Mouse (Mus musculus): Measurements from ENCODE around the gene Plb1. TPM values are rescaled to one million over a fixed set of nuclear protein-coding genes. Genes with fewer than 3 reads are reported as not detected.

The Plb1 gene
- total RNA-seq, 2 experiments from 2014 or later, result 0.29 to 0.33 TPM

DNA sequence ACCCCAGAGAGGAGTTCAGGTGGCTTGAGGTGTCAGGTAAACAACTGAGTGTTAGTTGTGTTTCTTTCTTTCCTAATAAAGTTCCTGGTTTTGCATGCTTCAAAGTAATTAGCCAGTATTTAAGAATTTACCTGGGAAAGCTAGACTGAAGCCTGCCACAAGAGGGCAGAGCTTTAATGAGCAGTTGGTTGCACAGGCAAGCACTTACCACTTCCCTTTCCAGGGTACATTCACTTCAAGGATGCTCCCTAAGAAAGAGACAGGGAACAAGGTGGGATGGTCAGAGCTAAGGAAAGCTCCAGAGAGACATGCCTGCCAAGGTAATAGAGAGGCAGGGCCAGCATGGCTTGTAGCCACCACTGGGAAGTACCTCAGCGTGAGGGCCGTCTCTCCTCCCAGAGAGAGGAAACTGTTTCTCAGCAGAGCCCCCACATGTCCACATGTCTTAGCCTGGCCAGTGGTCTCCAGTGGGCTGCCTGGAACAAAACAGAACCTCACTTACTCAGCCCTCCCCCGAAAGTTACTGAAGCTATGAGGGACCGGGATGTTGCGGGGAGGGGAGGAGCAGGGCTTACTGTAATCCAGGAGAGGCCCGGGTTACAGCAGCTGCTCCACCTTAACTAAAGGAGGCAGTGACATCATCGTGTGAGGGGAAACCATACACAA, 89.8 kb downstream of the Plb1 start:
- peak; percentile 37 for DNase-seq (ENCODE audit: low spot score in 2 of 2)

DNA sequence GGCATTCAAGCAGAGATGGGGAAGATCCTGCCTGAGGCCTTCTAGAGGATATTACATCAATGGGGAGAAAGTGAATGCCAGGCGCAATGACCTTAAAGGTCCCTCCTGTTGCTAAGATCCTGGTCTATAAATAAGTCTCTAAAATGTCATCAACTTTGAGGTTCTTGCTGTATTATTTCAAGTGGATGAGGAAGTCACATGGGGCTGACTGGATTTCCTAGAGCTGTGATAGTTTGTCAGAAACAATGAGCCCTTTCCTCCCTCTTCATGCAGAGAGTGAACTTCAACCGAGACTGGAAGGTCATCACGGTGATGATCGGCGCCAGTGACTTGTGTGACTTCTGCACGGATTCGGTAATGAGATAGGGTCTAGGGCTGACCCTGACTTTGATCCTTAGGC, 95.6 kb downstream of the Plb1 start:
- no peak for DNase-seq (ENCODE audit: low spot score in 2 of 2)

DNA sequence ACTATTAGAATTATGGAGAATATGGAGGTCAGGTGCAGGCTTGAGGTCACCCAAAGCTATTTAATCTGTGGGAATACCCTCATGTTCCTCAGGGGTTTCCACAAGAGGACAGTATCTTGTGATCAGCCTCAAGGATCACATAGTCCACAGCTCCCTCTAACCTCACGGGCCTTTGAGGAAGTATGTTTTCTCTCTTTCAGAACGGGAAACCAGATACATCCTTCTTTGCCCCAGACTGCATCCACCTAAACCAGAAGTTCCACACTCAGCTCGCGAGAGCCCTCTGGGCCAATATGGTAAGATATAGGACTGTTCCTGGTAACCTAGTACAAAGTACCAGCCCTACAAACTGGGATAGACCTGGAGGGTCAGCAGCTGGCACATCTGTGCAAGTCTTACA, 100.1 kb downstream of the Plb1 start:
- DNase-seq (ENCODE audit: low spot score in 2 of 2), result no peak

DNA sequence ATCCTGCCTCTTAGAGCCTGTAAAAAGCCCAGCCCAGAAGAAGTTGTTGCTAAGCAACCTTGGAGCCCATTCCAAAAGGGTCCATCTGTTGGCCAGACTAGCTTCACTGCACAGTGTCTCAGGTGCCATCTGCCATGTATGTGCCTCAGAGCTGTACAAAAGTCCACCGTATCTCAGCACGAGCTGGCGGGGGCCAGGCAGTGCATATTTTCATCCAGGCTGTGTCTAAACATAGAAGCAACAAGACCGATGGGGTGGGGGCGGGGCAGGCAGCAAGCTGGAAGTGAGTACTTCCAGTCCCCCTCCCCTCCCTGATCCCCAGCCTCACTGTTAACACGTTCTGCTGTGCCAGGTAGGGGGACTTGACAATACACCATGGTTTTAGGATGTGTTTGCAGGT, 102.7 kb downstream of the Plb1 start:
- DNase-seq (ENCODE audit: low spot score in 2 of 2), result no peak

DNA sequence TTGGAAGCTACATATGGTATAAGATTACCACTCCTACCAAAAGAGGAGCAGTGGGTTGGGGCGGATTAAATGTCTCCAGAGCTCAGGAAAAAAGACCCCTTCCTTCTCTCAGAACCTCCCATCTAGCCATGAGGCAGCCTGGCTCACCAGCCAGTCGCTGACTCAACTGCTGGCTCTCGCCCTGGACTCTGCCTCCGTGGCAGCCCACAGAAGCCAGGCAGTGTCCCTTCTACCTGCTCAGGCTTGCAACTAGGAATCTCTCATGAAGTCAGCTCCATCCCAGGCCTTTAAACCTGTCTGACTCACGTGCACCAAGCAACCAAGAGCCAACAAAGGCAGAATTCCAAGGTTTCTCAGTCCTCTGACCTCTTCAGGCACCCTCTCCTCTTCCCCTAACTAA, 103.6 kb downstream of the Plb1 start:
- no peak for DNase-seq (ENCODE audit: low spot score in 2 of 2)

DNA sequence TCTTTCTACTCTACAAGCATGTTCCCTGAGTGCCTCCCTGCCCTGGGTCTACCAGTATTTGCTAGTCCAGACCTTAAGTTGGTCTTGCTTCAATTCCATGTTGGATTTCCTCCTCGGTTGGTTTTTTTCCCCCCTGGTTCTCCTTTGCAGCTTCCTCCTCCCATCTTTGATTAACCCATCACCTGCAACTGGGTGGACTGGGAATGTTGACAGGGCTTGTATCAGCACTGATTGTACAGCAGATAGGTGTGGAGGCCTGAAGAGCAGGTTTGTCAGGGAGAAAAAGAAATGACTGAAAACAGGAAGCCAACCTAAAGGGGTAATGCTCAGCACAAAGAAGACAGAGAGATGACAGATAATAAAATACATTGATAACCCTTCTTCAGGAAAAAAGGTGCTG, 104.8 kb downstream of the Plb1 start:
- DNase-seq (ENCODE audit: low spot score in 2 of 2), result no peak

DNA sequence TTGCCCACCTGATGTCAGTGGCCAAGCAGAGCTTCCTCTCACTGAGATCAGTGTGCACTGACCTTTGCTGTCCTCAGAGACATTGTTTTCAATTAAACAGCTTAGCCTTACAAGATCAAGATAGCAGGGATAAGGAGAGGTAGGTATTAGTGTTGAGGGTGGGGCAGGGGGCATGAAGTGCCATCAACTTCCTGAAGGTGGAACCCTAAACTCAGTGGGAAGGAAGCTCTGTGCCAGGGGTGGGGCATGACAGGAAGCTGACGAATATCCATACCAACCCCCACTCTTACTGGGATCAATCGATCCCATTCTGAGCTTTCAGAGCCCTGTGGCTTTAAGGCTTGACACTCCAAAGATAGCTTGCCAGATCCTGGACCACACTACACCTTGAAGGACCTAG, 105.8 kb downstream of the Plb1 start:
- no peak for DNase-seq (ENCODE audit: low spot score in 2 of 2)

DNA sequence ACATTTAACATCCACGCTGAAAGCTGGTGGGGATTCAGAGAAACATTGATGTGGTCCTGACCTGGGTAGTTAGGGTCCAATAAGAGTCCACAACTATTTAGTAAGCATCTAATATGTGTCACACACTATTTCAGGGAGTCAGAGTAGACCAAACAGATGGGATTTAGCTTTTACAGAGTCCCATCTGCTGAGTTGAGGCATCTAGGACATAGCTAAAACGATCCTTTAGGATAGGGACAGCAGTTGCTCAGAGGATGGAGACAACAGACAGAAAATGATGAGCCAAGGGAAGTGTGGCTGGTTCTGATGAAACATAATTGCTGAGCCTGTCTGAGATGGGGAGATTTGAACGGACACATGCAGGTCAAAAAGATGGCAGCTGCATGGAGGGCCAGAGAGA, 106.3 kb downstream of the Plb1 start:
- DNase-seq (ENCODE audit: low spot score in 2 of 2), result no peak

DNA sequence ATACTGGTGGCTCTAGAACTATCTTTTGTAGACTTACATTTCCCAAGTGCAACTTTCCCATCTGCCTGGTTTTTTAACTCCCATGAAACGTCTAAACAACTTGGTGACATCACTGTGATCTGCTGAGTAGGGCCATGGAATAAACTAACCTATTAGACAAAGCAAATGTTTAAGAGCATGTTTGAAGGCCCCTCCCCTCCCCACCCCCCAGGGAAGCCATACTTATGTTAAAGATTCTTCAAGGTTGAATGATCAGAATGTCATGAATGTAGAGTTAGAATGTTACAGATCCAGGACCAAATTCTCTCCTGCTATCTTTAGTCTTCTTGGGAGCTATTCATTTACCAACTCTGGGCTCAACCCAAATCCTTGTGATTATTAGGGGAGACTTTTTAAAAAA, 107.7 kb downstream of the Plb1 start:
- no peak for DNase-seq (ENCODE audit: low spot score in 2 of 2)

DNA sequence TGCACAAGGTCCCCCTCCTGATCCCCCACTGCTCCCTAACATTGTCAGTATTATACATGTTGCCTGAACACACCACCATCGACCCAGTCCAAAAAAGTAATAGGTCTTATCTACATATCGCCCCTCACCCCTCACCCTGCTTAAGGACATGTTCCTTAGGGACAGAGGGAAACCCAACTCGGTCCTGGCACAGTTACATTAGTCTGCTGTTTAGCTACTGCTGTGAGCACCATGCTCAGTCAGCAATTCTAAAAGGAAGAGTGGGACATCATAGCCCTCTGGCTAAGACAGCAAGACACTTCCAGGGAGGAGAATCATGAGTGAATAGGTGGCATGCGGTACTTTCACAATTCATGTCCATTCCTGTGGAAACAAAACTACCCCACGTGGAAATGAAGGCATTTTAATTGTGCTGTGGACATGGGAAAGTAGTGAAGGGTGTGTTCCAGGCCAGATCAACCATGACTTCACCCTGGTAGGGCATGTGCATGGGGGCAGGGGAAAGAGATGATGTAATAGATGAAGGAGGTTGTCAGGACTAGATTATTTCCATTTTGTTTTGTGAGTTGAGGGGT, 110.3 kb downstream of the Plb1 start:
- no peak for DNase-seq (ENCODE audit: low spot score in 2 of 2)

DNA sequence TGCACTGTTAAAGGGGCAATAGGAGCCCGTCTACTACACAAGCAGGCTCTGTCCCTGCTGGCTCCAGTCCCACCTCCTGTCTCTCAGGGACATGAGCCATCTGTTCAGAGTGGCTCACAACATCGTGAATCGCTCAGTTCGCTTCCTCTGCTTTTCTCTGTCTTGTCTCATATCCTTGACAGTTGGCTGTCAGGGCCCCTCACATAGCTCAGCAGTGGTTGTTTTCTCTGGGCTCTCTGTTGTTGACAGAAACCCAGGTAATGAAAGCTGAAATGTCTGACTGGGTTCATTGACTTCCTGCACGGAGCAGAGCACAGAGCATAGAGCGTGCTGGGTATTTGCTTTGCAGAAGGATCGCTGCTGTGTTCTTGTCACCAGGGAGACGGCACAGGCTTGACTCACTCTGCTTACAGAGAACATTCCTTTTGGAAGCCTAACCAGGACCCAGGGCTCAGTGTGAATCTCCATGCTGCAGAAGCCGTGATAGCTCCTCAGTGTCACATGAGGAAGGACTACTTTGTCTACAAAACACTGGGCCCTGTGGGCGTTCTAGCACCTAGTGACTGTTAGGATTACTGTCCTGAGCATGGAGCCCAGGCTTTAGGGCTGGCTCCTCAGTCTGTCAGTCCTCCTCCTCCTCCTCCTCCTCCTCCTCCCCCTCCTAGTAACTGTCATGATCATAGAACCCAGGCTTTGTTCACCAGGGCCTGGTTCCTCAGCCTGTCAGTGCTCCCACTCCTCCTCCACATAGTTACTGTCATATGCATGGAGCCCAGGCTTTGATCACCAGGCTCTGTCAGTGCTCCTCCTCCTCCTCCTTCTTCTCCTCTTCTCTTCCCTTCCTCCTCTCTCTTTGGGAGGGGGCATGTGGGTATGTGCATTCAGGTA, 113.8 kb downstream of the Plb1 start:
- DNase-seq (ENCODE audit: low spot score in 2 of 2), result peak; percentile 37 to 46

DNA sequence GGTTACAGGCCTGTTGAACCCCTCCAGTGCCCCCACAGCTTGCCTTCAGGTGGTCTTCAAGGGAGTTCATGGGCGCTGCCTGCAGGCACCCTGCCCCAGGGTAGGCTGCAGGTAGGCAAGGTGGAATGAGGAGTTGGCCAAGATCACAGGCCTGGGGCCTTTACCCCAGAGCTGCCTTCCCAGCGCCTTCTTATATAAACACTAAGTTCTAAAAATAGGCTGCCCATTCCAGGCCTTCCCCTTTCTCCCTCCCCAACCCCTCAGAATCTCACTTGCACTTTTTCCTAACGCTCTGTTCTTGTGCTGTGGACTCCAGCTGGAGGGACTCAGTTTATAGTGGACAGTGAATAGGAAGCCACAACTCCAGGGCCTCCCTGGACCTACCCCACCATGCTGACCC, 117.2 kb downstream of the Plb1 start:
- no peak for DNase-seq (ENCODE audit: low spot score in 2 of 2)

DNA sequence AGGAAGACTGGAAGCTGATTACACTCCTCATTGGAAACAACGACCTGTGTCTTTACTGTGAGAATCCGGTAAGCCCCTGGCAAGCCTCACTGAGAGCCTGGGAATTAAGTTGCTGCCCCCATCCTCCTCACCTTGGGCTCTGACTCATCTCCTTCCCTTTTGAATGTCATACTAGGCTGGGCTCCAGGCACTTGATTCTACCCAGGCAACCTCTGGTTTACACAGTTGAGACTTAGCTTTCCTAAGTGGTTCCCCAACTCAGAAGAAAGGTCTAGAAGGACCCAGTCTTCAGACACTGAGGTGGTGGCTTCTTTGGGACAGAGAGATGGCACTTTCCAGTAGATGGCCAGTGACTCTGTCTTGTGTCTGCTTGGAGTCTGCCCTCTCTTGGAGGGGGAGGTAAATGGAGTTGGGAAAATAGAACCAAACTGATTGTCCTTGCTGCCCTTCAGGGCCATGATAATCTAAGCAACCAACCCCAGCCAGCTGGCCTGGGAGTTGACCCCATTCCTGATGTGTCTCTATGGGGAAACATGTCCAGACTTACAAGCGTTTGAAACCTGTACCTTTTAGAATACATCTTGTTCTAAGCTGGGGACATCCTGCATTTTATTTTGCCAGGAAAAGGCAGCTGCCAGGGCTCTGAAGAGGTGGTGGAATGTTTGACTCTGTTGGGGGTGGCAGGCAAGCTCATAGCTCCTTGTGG, 118.2 kb downstream of the Plb1 start:
- no peak for DNase-seq (ENCODE audit: low spot score in 2 of 2)

DNA sequence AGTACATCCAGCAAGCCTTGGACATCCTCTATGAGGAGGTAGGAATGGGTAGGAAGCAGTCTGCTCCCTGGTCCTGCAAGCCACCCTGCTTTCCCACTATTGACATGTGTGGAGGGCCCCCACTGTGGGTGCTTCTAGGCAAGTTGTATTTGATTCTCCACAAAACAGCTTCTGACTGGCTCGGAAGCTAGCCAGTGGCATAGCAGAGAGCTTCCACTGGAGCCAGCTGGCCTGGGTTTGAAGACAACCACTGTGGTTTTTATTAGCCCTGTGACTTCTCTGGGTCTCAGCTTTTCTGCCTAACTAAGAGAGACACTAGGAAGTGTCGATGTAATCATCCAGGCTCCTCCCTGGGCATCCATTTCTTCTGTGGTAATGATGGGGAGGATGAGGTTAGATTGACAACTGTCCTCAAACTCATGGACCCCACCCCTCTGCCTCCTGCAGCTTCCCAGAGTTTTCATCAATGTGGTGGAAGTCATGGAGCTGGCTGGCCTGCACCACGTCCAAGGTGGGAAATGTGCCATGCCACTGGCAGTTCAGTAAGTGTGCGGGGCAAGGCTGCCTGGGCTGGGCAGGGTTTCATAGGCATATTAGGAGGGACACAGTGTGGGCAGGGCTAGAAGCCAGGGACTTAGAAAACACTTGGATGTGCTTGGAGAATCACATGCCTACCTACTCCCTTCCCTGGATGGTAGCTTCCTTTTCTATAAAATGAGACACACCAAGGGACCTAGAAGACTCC, 119.4 kb downstream of the Plb1 start:
- no peak for DNase-seq (ENCODE audit: low spot score in 2 of 2)

DNA sequence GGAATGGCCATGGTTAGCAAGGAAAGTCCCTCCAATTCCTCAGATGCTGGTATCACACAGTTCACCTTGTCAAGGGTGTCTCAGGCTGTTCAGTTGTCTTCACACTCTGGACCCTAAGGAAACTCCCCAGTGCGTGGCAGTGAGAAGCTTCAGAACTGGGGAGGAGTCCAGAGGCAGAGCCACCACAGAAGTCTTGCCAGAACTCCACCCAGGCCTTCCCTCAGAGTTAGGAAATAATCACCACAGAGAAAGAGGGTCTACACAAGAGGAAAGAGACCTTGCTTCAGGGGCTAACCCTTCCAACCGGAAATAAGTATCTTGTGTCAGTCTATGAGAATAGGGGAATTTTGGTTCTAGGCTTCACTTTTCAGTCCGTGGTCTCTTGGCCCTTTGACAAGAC, 120.3 kb downstream of the Plb1 start:
- no peak for DNase-seq (ENCODE audit: low spot score in 2 of 2)

DNA sequence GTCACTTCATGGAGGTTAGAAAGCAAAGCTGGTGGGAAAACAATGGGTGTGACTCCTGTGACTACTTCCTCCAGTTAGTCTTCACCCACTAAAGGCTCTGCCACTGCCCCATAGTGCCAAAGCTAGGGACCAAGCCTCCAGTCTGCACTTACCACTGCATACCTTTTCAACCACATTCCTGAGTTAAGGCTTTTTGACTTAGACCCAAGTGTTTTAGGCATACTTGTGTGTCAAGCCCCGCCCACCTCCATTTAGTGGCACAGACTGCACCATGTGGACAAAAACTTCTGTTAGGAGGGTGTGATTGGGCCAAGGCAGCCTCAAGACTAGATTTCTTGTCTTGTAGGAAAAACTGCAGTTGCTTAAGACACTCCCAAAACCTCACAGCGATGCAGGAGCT, 120.8 kb downstream of the Plb1 start:
- DNase-seq (ENCODE audit: low spot score in 2 of 2), result no peak

DNA sequence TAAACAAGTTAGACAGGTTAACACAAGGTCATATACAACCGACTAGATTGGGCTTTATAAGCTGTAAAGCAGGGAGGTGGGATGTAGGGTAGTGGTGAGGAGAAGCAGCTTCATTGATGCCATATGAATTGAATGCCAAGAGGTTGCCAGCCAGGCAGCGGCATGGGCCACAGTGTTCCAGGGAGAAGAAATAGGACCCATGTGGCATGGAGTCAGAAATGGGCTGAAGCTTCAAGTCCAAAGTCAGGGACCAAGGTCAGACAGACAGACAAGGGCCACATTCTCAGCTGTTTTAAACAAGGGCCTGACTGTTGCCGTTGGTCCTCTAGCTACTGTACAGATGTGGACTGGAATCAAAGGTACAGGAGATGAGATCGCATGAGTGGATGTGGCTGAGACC, 128.0 kb downstream of the Plb1 start:
- no peak for DNase-seq (ENCODE audit: low spot score in 2 of 2)

DNA sequence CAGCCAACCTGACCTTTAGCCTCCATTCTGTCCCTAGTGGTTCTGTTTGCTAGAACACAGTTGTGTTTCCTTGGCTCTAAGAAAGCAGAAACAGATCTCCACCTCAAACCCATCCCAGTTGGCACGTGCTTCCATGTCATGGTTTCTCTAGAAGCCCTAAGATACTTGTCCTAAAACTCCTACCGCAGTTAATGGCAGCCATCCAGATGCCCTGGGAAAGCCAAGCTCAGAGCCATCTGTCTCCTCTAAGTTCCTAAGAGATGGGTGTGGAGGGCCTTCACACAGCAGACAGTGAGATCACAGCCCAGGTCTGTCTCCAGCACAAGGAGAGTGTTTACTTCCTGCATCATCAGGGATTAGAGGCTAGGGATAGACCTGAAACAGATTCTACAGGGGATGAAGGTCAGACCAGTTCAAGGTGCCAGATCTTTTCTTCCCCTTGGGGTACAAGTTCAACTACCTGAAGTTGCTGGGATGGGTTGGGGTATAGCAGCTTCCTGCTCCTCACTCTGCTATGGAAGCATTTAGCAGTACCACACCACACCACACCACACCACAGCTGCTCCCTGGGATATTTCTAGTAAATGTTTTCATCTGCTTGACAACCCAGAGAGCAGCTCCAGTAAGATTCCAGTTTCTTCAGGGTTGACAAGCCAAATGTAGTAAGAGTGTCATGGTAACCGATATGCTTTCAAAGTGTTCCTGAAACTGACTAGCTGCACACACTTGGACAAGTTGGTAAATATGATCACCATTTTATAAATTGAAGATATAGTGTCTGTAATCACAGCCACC, 129.1 kb downstream of the Plb1 start:
- no peak for DNase-seq (ENCODE audit: low spot score in 2 of 2)

DNA sequence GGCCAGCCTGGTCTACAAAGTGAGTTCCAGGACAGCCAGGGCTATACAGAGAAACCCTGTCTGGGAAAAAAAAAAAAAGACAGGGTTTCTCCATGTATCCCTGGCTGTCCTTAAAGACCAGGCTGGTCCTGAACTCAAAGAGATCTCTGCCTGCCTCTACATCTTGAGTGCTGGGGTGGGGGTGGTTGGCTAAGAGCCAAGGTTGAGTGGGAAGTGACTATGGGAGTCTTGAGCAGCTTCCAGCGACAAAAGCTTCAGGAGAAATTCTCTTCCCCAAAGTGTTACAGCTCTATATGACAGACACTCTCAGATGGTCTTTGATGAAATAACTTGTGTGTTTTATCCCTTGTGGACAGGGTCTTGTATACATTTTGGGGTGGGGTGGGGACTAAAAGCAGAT, 136.9 kb downstream of the Plb1 start:
- no peak for DNase-seq (ENCODE audit: low spot score in 2 of 2)

DNA sequence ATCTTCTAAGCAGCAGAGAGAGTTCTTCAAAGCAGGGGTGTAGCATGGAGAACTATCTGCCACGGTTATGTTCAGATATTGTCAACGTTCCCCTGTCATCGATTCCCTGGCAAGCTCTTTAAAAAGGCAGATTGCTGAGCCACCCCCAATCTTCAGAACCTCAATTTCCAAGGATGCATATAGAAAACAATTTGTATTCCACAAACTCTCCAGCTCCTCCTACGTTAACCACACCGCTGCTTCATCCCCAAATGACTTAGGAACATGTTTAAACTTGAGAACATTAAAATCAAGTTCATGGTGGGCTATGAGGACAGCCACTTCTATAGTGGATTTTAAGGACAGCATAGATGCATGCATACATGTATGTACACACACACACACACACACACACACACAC, 138.7 kb downstream of the Plb1 start:
- no peak for DNase-seq (ENCODE audit: low spot score in 2 of 2)

All from adrenal gland, adult 18-20 months (tissue).